Mouse (Mus musculus) kidney, postnatal 0 days (tissue): ENCODE data around the gene Gm10203. TPM values are rescaled to one million over a fixed set of nuclear protein-coding genes. Genes with fewer than 3 reads are reported as not detected.

Experiments used
- ATAC-seq: fragments of 200-750 bp; cut with Nextera tagmentation; replicated peaks from 2 replicates; pipeline ENCODE4 v1.8.0; 2017; ENCODE audit warnings: low read depth, moderate number of reproducible peaks, moderate TSS enrichment, moderate library complexity; ENCODE audit not compliant: low FRiP score
- DNase-seq: peaks from one replicate; pipeline ENCODE4 v3.0.0-alpha.2; 2016; ENCODE audit warnings: low spot score
- H3K27ac ChIP-seq: fragments of 300-500 bp; sonication (generic); 2 replicates; pipeline ENCODE4 v1.5.1; 2014; ENCODE audit warnings: mild to moderate bottlenecking
- H3K27me3 ChIP-seq: fragments of 300-500 bp; sonication (generic); 2 replicates; pipeline ENCODE4 v1.6.1; 2014; ENCODE audit warnings: low read length, mixed read lengths; ENCODE audit not compliant: insufficient read depth
- H3K36me3 ChIP-seq: fragments of 300-500 bp; sonication (generic); 2 replicates; pipeline ENCODE4 v1.6.1; 2014; ENCODE audit warnings: low read length, mixed read lengths; ENCODE audit not compliant: insufficient read depth
- H3K4me1 ChIP-seq: fragments of 300-500 bp; sonication (generic); replicated peaks from 2 replicates; pipeline ENCODE4 v1.6.1; 2014; ENCODE audit warnings: antibody characterized with exemption, low read length, mixed read lengths; ENCODE audit not compliant: insufficient read depth
- H3K4me2 ChIP-seq: fragments of 300-500 bp; sonication (generic); 2 replicates; pipeline ENCODE4 v1.6.1; 2014; ENCODE audit warnings: mild to moderate bottlenecking, low read length, moderate library complexity, mixed read lengths
- H3K4me3 ChIP-seq: fragments of 300-500 bp; sonication (generic); replicated peaks from 2 replicates; pipeline ENCODE4 v1.5.1; 2014; ENCODE audit warnings: low read depth, low read length
- H3K9ac ChIP-seq: fragments of 300-500 bp; sonication (generic); 2 replicates; pipeline ENCODE4 v1.6.1; 2014; ENCODE audit warnings: low read depth, low read length
- H3K9me3 ChIP-seq: fragments of 300-500 bp; sonication (generic); replicated peaks from 2 replicates; pipeline ENCODE4 v1.6.1; 2016; ENCODE audit warnings: low read length, inconsistent platforms, mixed read lengths
- CTCF ChIP-seq: IDR thresholded peaks from 2 replicates; pipeline ENCODE4 v1.5.1; 2016; ENCODE audit warnings: antibody characterized with exemption, low read depth, mild to moderate bottlenecking, moderate library complexity
- WGBS: fragments of 180-500 bp; shearing (Covaris S2); extraction: QIAGEN DNeasy Blood & Tissue Kit; methylation state at CpG from one replicate; pipeline ENCODE4 v1.1.7; 2014; 5-methylcytosine and 5-hydroxymethylcytosine counted together
- polyA plus RNA-seq: library from polyadenylated mRNA; unstranded; fragments of >200 nt; fragmentation: Nextera tagmentation; extraction: Ambion mirVana; gene quantifications from 2 replicates; pipeline ENCODE4 v1.2.1, GENCODE M21; 2015

Gene Gm10203
- polyA plus RNA-seq, 1 experiment from 2014 or later = not detected

GRCm38 (mm10) chr6:149098993-149099392, 31.0 kb upstream of the Gm10203 start:
- no peak overlapping the region for H3K27ac ChIP-seq
- H3K9me3 ChIP-seq = no peaks in the 10 kb centered on the region
- H3K4me2 ChIP-seq = no peak overlapping the region
- H3K27me3 ChIP-seq = no peaks in the 10 kb centered on the region
- H3K4me3 ChIP-seq = no peak overlapping the region
- DNase-seq (no peak), ATAC-seq (no peak)
- no peak for TF ChIP-seq CTCF
- no peak overlapping the region for H3K9ac ChIP-seq
- no peaks in the 10 kb centered on the region for H3K36me3 ChIP-seq
- H3K4me1 ChIP-seq = no peaks in the 10 kb centered on the region; the same call in 1 of the 2 replicates

- WGBS = 2% methylated on average over 52 of the region's 52 CpGs
- peak overlapping the region; percentile 97 for H3K9ac ChIP-seq
- H3K4me1 ChIP-seq = no peaks in the 10 kb centered on the region
- H3K4me2 ChIP-seq = peak overlapping the region; percentile 83
- DNase-seq = peak; percentile 70
- H3K27ac ChIP-seq = peak overlapping the region; percentile 97
- H3K27me3 ChIP-seq = no peaks in the 10 kb centered on the region
- no peaks in the 10 kb centered on the region for H3K9me3 ChIP-seq
- H3K36me3 ChIP-seq = no peaks in the 10 kb centered on the region
- no peak for TF ChIP-seq CTCF
- peak; percentile 73 for ATAC-seq
- H3K4me3 ChIP-seq = peak overlapping the region; percentile 93
Measured at GRCm38 (mm10) chr6:149100174-149101075, 29.5 kb upstream of the Gm10203 start.

DNA sequence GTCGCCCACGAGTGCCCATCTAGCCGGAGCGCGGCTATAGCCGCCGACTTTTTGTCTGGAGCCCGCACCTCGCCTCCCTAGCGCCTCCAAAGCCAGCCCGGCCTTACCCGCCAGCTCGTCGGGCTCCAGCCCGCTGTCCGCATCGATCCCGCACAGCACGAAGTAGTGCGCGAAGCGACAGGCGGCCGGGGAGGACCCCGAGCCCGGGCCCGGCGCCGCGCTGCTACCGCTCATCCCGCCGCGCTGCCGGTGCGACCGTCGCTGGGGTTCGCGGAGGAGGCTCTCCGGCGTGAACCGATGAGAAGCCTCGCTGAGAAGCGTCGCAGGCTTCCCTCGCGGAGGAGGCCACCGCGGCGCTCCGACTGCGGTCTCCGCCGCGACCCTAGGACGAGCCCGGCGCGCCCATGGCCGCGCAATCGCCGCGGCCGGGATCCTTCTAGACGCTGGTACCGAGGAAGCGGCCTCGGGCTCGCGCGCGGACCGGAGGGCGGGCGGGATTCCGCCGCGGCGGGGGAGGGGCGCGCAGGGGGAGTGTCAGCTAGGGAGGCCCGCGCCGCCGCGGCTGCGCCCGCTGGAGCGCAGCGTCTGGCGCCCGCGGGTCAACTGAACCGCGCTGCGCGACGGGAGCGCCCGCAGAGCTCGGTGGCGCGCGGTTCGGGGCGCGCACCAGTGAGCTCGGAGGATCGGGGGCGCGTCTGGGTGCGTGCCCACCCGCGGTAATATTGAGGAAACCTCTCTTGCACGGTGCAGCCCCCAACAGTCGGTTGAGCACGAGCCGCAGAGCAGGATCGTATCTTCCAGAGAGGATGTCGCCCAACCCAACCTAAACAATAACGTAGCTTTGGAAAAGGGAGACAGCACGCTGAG, 28.7 kb upstream of the Gm10203 start, which contains the start of gene Dennd5b:
Dennd5b (minus strand) TSS at position 605 of the 867 bp plus-strand sequence.
- no peaks in the 10 kb centered on the region for H3K36me3 ChIP-seq
- H3K9me3 ChIP-seq = no peaks in the 10 kb centered on the region
- H3K27ac ChIP-seq = peak within 1 kb of the TSS; percentile 97
- ATAC-seq = peak; percentile 93
- peak; percentile 82 for DNase-seq
- no peak for TF ChIP-seq CTCF
- H3K9ac ChIP-seq = peak within 1 kb of the TSS; percentile 97
- under 1% methylated on average over 87 of the region's 124 CpGs for WGBS
- H3K4me2 ChIP-seq = peak within 1 kb of the TSS; percentile 83
- H3K4me3 ChIP-seq = peak within 1 kb of the TSS; percentile 93
- no peaks in the 10 kb centered on the region for H3K4me1 ChIP-seq
- no peaks in the 10 kb centered on the region for H3K27me3 ChIP-seq

- H3K27me3 ChIP-seq = no peaks in the 10 kb centered on the region
- no peaks in the 10 kb centered on the region for H3K36me3 ChIP-seq
- H3K9ac ChIP-seq = peak overlapping the region; percentile 97; the same call in 1 of the 2 replicates
- 0 out of 2 replicates have a peak overlapping the region, but pooled peaks have one; percentile 97 for H3K27ac ChIP-seq
- DNase-seq (no peak), ATAC-seq (peak; percentile 21)
- H3K9me3 ChIP-seq = no peaks in the 10 kb centered on the region
- WGBS = 14% methylated on average over 7 of the region's 7 CpGs
- H3K4me1 ChIP-seq = no peaks in the 10 kb centered on the region
- TF ChIP-seq CTCF = no peak
- H3K4me2 ChIP-seq = peak overlapping the region; percentile 83
- H3K4me3 ChIP-seq = peak overlapping the region; percentile 93
Measured at GRCm38 (mm10) chr6:149101943-149102243, 28.1 kb upstream of the Gm10203 start.

GRCm38 (mm10) chr6:149103451-149103850, 26.5 kb upstream of the Gm10203 start:
- DNase-seq (no peak), ATAC-seq (no peak)
- no peak overlapping the region for H3K4me3 ChIP-seq
- no peaks in the 10 kb centered on the region for H3K27me3 ChIP-seq
- no peak overlapping the region for H3K27ac ChIP-seq
- no peak for TF ChIP-seq CTCF
- 96% methylated on average over 1 of the region's 1 CpGs for WGBS
- no peak overlapping the region for H3K9ac ChIP-seq
- no peaks in the 10 kb centered on the region for H3K4me1 ChIP-seq
- no peaks in the 10 kb centered on the region for H3K36me3 ChIP-seq
- no peak overlapping the region for H3K4me2 ChIP-seq
- no peaks in the 10 kb centered on the region for H3K9me3 ChIP-seq

DNA sequence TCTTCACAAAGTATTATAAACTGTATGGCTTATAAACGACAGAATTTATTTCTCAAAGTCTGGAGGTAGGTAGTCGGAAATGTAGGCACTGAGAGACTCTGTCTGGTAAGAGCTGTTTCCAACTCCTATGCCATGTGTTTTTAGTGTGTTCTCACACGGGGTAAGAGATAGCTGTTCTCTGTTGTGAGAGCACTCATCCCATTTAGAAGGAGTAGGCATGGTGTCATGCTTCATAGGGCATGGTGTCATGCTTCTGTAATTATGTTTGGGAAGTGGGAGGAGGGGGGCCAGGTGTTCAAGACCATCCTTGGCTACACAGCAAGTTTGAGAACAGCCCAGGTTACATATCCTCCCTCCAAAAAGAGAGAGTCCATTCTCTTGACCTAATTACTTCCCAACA, 22.4 kb upstream of the Gm10203 start:
- H3K4me3 ChIP-seq = no peak overlapping the region
- ATAC-seq (no peak; the same call in 1 of the 2 replicates), DNase-seq (no peak)
- WGBS = 55% methylated on average over 3 of the region's 3 CpGs
- H3K4me2 ChIP-seq = no peak overlapping the region
- no peaks in the 10 kb centered on the region for H3K4me1 ChIP-seq
- no peak overlapping the region for H3K27ac ChIP-seq
- no peaks in the 10 kb centered on the region for H3K27me3 ChIP-seq
- no peaks in the 10 kb centered on the region for H3K36me3 ChIP-seq
- no peaks in the 10 kb centered on the region for H3K9me3 ChIP-seq
- no peak overlapping the region for H3K9ac ChIP-seq
- TF ChIP-seq CTCF = no peak
